7 mouse cellular contexts compared by ENCODE assay signal in genomic region chr12:98746746-98747379, GRCm38 (mm10). TPM values are rescaled to one million over a fixed set of nuclear protein-coding genes. Genes with fewer than 3 reads are reported as not detected.
DNase-seq lines count a peak whose midpoint lies in the region; ATAC-seq and TF ChIP-seq lines count a peak whose summit lies in the region.

Gene Zc3h14 (plus strand): TSS chr12:98746964.

- H3K4me2 ChIP-seq in intestine, postnatal 0 days (replicated peaks; ENCODE audit: low read depth), result peak within 1 kb of the TSS; percentile 66
- H3K4me2 ChIP-seq in midbrain, embryonic 12.5 days (replicated peaks), result peak within 1 kb of the TSS; percentile 70

- no peaks in the 10 kb centered on the region for H3K9me3 ChIP-seq in intestine, postnatal 0 days (ENCODE audit: control insufficient read depth)
- H3K9me3 ChIP-seq in midbrain, embryonic 12.5 days, result no peaks in the 10 kb centered on the region

- peak; percentile 82 for TF ChIP-seq CTCF in intestine, postnatal 0 days (IDR thresholded peaks at IDR 0.05; ENCODE audit: low read depth)
- TF ChIP-seq CTCF in small intestine, adult 2 months (IDR thresholded peaks at IDR 0.05; ENCODE audit: extremely low read depth, insufficient read length, insufficient replicate concordance, low read depth, low read length), result peak; percentile 56; the same call in 1 of the 2 replicates

- peak; percentile 88 for DNase-seq in adrenal gland, adult 8-10 months
- peak; percentile 94 for DNase-seq in embryo, embryonic 9.5 days (ENCODE audit: extremely low spot score)
- DNase-seq in gonadal fat pad, adult 2 months (ENCODE audit: low read depth), result no peak
- peak; percentile 97 for DNase-seq in left cerebral cortex, postnatal 4 days

- peak; percentile 97 for ATAC-seq in intestine, postnatal 0 days
- peak; percentile 94 for ATAC-seq in midbrain, embryonic 12.5 days (ENCODE audit: low FRiP score, low read depth)

- H3K4me1 ChIP-seq in intestine, postnatal 0 days (replicated peaks; ENCODE audit: control insufficient read depth, insufficient read depth, low read length), result no peaks in the 10 kb centered on the region
- H3K4me1 ChIP-seq in midbrain, embryonic 12.5 days, result peaks cover 24% of the 10 kb centered on the region
- H3K4me1 ChIP-seq in small intestine, adult 2 months (ENCODE audit: control insufficient read depth, insufficient read depth, insufficient read length, low read length), result no peaks in the 10 kb centered on the region

- peak within 1 kb of the TSS; percentile 86 for H3K9ac ChIP-seq in intestine, postnatal 0 days (ENCODE audit: low read depth, low read length)
- peak within 1 kb of the TSS; percentile 89 for H3K9ac ChIP-seq in midbrain, embryonic 12.5 days (replicated peaks)

- 0 out of 2 replicates have a peak, but pooled peaks cover 4% of the 10 kb centered on the region for H3K36me3 ChIP-seq in intestine, postnatal 0 days (ENCODE audit: control insufficient read depth, insufficient read depth)
- no peaks in the 10 kb centered on the region for H3K36me3 ChIP-seq in midbrain, embryonic 12.5 days
- peaks cover 2% of the 10 kb centered on the region; the same call in 1 of the 2 replicates for H3K36me3 ChIP-seq in small intestine, adult 2 months (ENCODE audit: control insufficient read depth, insufficient read depth, low read length)

- peak; percentile 49; the same call in 1 of the 2 replicates for TF ChIP-seq POLR2A in small intestine, adult 2 months (IDR thresholded peaks at IDR 0.05; ENCODE audit: low read depth, low read length)

- H3K27me3 ChIP-seq in intestine, postnatal 0 days (replicated peaks; ENCODE audit: control insufficient read depth, insufficient read depth, low read length), result no peaks in the 10 kb centered on the region
- no peaks in the 10 kb centered on the region for H3K27me3 ChIP-seq in midbrain, embryonic 12.5 days
- no peaks in the 10 kb centered on the region for H3K27me3 ChIP-seq in small intestine, adult 2 months (ENCODE audit: control insufficient read depth, insufficient read depth, low read length)

- under 1% methylated on average over 69 of the region's 87 CpGs for WGBS in intestine, postnatal 0 days
- WGBS in midbrain, embryonic 12.5 days, result 1% methylated on average over 54 of the region's 87 CpGs
- WGBS in small intestine, adult 2 months, result 1% methylated on average over 87 of the region's 87 CpGs

- peak within 1 kb of the TSS; percentile 85 for H3K27ac ChIP-seq in intestine, postnatal 0 days (ENCODE audit: low read depth, low read length)
- H3K27ac ChIP-seq in midbrain, embryonic 12.5 days (replicated peaks), result peak within 1 kb of the TSS; percentile 94
- H3K27ac ChIP-seq in small intestine, adult 2 months (ENCODE audit: insufficient read depth, low read depth, low read length), result peak within 1 kb of the TSS; percentile 48; the same call in 1 of the 2 replicates

- H3K4me3 ChIP-seq in intestine, postnatal 0 days (ENCODE audit: low read depth, low read length), result peak within 1 kb of the TSS; percentile 90
- peak within 1 kb of the TSS; percentile 95 for H3K4me3 ChIP-seq in midbrain, embryonic 12.5 days
- peak within 1 kb of the TSS; percentile 86 for H3K4me3 ChIP-seq in small intestine, adult 2 months (ENCODE audit: low read depth, low read length)

- intact Hi-C loops in left cerebral cortex, postnatal 4 days (cut with DNase I), result loop anchor here (5.0 kb wide), 1 partner anchor 75 kb away; no protein-coding TSS in a partner anchor

RNA-seq across cellular contexts. Expression of gene Zc3h14, which starts in this region (rescaled TPM):
- total RNA-seq in adrenal gland, adult 8-10 months (2022), result 100 to 1,000 TPM in 2 of 4 experiments, 10 to 100 TPM in 2; 76.0 to 104 (median 90.1) TPM
- 50.5 and 56.5 TPM in 2 replicates for polyA plus RNA-seq in gonadal fat pad, adult 2 months (2012; rRNA removed)
- 34.1 and 37.9 TPM in 2 replicates for polyA plus RNA-seq in intestine, postnatal 0 days (2015; fragmentation: Nextera tagmentation; extraction: Ambion mirVana)
- 100 to 1,000 TPM; 122 to 123 TPM for total RNA-seq in left cerebral cortex, postnatal 4 days (2021)
- polyA plus RNA-seq in midbrain, embryonic 12.5 days (2016; fragmentation: Nextera tagmentation; extraction: Ambion mirVana), result 157 and 161 TPM in 2 replicates
- polyA plus RNA-seq in small intestine, adult 2 months (2012; rRNA removed), result 6.7 and 14.8 TPM in 2 replicates
